Mouse (Mus musculus) forebrain, embryonic 10.5 days (tissue): Measurements from ENCODE around the gene Gpr153. TPM values are rescaled to one million over a fixed set of nuclear protein-coding genes. Genes with fewer than 3 reads are reported as not detected.

ENCODE experiments used
- DNase-seq: peaks from one replicate; pipeline ENCODE4 v3.0.0-alpha.2; 2017; ENCODE audit warnings: low spot score; ENCODE audit errors: extremely low spot score
- H3K27ac ChIP-seq: fragments of 300-500 bp; sonication (generic); 2 replicates; pipeline ENCODE4 v1.5.1; 2016; ENCODE audit warnings: mild to moderate bottlenecking
- H3K27me3 ChIP-seq: fragments of 300-500 bp; sonication (generic); 2 replicates; pipeline ENCODE4 v1.6.1; 2016; ENCODE audit warnings: mild to moderate bottlenecking; ENCODE audit not compliant: poor library complexity, severe bottlenecking
- H3K36me3 ChIP-seq: fragments of 300-500 bp; sonication (generic); replicated peaks from 2 replicates; pipeline ENCODE4 v1.6.1; 2016; ENCODE audit warnings: mild to moderate bottlenecking, moderate library complexity
- H3K4me1 ChIP-seq: fragments of 300-500 bp; sonication (generic); 2 replicates; pipeline ENCODE4 v1.6.1; 2016
- H3K4me3 ChIP-seq: fragments of 300-500 bp; sonication (generic); 2 replicates; pipeline ENCODE4 v1.5.1; 2016; ENCODE audit warnings: mild to moderate bottlenecking, moderate library complexity
- H3K9me3 ChIP-seq: fragments of 300-500 bp; sonication (generic); 2 replicates; pipeline ENCODE4 v1.6.1; 2016; ENCODE audit warnings: mild to moderate bottlenecking, moderate library complexity
- WGBS: fragments of 180-500 bp; shearing (Covaris S2); methylation state at CpG from one replicate; pipeline ENCODE4 v1.1.7; 2016; 5-methylcytosine and 5-hydroxymethylcytosine counted together
- polyA plus RNA-seq: library from polyadenylated mRNA; unstranded; fragments of >200 nt; fragmentation: Nextera tagmentation; extraction: Ambion mirVana; gene quantifications from 2 replicates; pipeline ENCODE4 v1.2.1, GENCODE M21; 2016

Gene Gpr153
- polyA plus RNA-seq, 1 experiment from 2014 or later: 3.0 TPM

DNA sequence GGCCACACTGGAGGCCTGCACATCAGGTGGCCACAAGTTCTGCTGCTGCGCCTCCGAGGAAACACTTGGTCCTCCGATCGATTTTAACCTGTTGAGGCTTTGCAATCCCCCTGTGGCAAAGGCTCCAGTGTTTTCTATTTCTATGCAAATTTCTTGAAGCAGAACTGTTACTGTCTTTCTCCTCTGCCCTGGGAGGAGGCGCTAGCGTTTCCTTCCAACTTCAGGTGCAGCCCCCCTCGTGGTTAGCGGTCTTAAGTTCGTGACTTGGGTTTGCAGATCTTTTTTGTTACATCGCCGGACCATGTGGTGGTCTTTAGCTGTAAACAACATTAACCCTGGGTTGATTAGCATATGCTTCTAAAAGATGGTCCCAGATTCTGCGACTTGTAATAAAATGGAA lies 59.6 kb downstream of the Gpr153 start:
- no peak for DNase-seq
- Histone ChIP-seq H3K36me3 (peaks cover 77% of the 10 kb centered on the region), H3K4me3 (no peak overlapping the region), H3K27me3 (peaks cover 32% of the 10 kb centered on the region), H3K4me1 (peaks cover 5% of the 10 kb centered on the region), H3K27ac (no peak overlapping the region), H3K9me3 (no peaks in the 10 kb centered on the region)
- WGBS: 97% methylated on average over 12 of the region's 12 CpGs

Other genes starting within 250 kb of the Gpr153 start
- gene Zbtb48, start 246.6 kb upstream of the Gpr153 start, polyA plus RNA-seq: 24.1 and 24.4 TPM in 2 replicates
- gene Tas1r1, start 235.7 kb upstream of the Gpr153 start, polyA plus RNA-seq: 0.48 and 0.79 TPM in 2 replicates
- 42.0 and 43.0 TPM in 2 replicates for gene Nol9, start 234.9 kb upstream of the Gpr153 start, polyA plus RNA-seq
- gene Plekhg5, start 201.7 kb upstream of the Gpr153 start, polyA plus RNA-seq: 9.6 and 9.8 TPM in 2 replicates
- gene Tnfrsf25, start 158.3 kb upstream of the Gpr153 start, polyA plus RNA-seq: 0.72 and 0.96 TPM in 2 replicates
- gene Espn, start 121.9 kb upstream of the Gpr153 start, polyA plus RNA-seq: 5.6 and 5.9 TPM in 2 replicates
- not detected in 2 replicates for gene Hes2, start 115.4 kb upstream of the Gpr153 start, polyA plus RNA-seq
- 61.0 and 64.4 TPM in 2 replicates for gene Acot7, start 96.1 kb upstream of the Gpr153 start, polyA plus RNA-seq
- 0.38 and 0.92 TPM in 2 replicates for gene Hes3, start 17.4 kb downstream of the Gpr153 start, polyA plus RNA-seq
- gene Icmt, start 23.0 kb downstream of the Gpr153 start, polyA plus RNA-seq: 23.3 and 26.1 TPM in 2 replicates
- gene Rnf207, start 44.8 kb downstream of the Gpr153 start, polyA plus RNA-seq: 0.92 and 1.3 TPM in 2 replicates
- 363 and 368 TPM in 2 replicates for gene Rpl22, start 51.5 kb downstream of the Gpr153 start, polyA plus RNA-seq
- gene Chd5, start 64.4 kb downstream of the Gpr153 start, polyA plus RNA-seq: 0.09 and 0.31 TPM in 2 replicates
- 6.5 TPM in 2 replicates for gene Nphp4, start 202.5 kb downstream of the Gpr153 start, polyA plus RNA-seq
- 10.1 and 11.2 TPM in 2 replicates for gene Kcnab2, start 203.6 kb downstream of the Gpr153 start, polyA plus RNA-seq